Comparison of ENCODE assay signal across 1 mouse cellular context in the genomic region with DNA sequence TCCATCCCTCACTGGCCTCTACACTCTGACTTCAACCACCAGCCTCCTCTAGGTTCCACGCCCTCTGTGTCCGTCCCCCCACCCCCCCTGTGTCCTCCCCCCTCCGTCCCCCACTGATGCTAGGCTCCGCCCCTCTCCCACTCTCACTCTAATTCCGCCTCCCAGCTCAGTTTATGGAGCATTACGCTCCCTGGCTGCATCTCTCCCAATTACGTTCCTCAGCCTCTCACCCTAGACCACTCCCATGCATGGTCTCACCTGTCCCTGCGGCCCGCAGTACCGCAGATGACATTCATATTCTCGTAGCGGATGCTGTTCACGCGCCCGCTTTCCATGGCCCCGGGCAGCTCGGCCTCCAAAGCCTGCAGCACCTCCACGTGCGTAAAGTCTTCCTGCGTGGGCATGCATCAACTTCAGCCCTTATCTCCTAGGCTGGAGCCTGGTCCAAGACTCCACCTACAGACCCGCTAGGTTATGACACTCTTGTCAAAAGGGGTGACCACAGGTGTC.
TF ChIP-seq lines count a peak whose summit lies in the region.

No protein-coding gene starts in this region.

TF ChIP-seq in CH12.LX, 34 proteins besides CTCF, POLR2A, EP300 and RAD21:
- TF ChIP-seq KAT2A (IDR thresholded peaks at IDR 0.05; ENCODE audit: insufficient replicate concordance, low read length) (no peak), JUND (conservative IDR thresholded peaks at IDR 0.05; ENCODE audit: low read depth, low read length) (no peak), UBTF (IDR thresholded peaks at IDR 0.05; ENCODE audit: low read depth, low read length) (no peak), ZMIZ1 (IDR thresholded peaks at IDR 0.05; ENCODE audit: low read depth, low read length) (no peak), ZC3H11A (IDR thresholded peaks at IDR 0.05; ENCODE audit: low read depth, low read length) (no peak), MAX (IDR thresholded peaks at IDR 0.05; ENCODE audit: low read length) (no peak), MAFK (IDR thresholded peaks at IDR 0.05; ENCODE audit: insufficient replicate concordance, low read length) (no peak), HCFC1 (IDR thresholded peaks at IDR 0.05; ENCODE audit: low read depth, low read length) (no peak), CHD1 (IDR thresholded peaks at IDR 0.05; ENCODE audit: low read depth, low read length) (no peak), MXI1 (IDR thresholded peaks at IDR 0.05; ENCODE audit: low read depth, low read length) (no peak), ZKSCAN1 (IDR thresholded peaks at IDR 0.05; ENCODE audit: borderline replicate concordance, low read depth, low read length) (no peak), ETS1 (conservative IDR thresholded peaks at IDR 0.05; ENCODE audit: low read depth, low read length) (no peak), IRF4 (IDR thresholded peaks at IDR 0.05; ENCODE audit: low read depth, low read length) (no peak), USF1 (IDR thresholded peaks at IDR 0.05; ENCODE audit: low read depth, low read length) (no peak), NELFE (IDR thresholded peaks at IDR 0.05; ENCODE audit: low read depth, low read length) (no peak), CHD2 (IDR thresholded peaks at IDR 0.05; ENCODE audit: low read length) (no peak), ZNF384 (IDR thresholded peaks at IDR 0.05; ENCODE audit: low read depth, low read length) (no peak), SMC3 (IDR thresholded peaks at IDR 0.05; ENCODE audit: low read depth, low read length) (no peak), MAZ (IDR thresholded peaks at IDR 0.05; ENCODE audit: low read depth, low read length) (no peak), RCOR1 (conservative IDR thresholded peaks at IDR 0.05; ENCODE audit: low read depth, low read length) (no peak)
